Mouse (Mus musculus) embryonic facial prominence, embryonic 14.5 days (tissue): Measurements from ENCODE around the gene Fzr1. TPM values are rescaled to one million over a fixed set of nuclear protein-coding genes. Genes with fewer than 3 reads are reported as not detected.

Source experiments
- ATAC-seq: fragments of 200-750 bp; cut with Nextera tagmentation; 2 replicates; pipeline ENCODE4 v1.8.0; 2017; ENCODE audit warnings: low read depth, moderate number of reproducible peaks, moderate TSS enrichment
- DNase-seq: peaks from one replicate; pipeline ENCODE4 v3.0.0-alpha.2; 2015; ENCODE audit warnings: low spot score
- H3K27ac ChIP-seq: fragments of 300-500 bp; sonication (generic); replicated peaks from 2 replicates; pipeline ENCODE4 v1.5.1; 2014; ENCODE audit warnings: low read depth, mild to moderate bottlenecking, low read length, moderate library complexity
- H3K27me3 ChIP-seq: fragments of 300-500 bp; sonication (generic); replicated peaks from 2 replicates; pipeline ENCODE4 v1.6.1; 2014; ENCODE audit warnings: low read length; ENCODE audit not compliant: control insufficient read depth, insufficient read depth
- H3K36me3 ChIP-seq: fragments of 300-500 bp; sonication (generic); 2 replicates; pipeline ENCODE4 v1.6.1; 2014; ENCODE audit warnings: low read length, mixed read lengths; ENCODE audit not compliant: control insufficient read depth, insufficient read depth
- H3K4me1 ChIP-seq: fragments of 300-500 bp; sonication (generic); 2 replicates; pipeline ENCODE4 v1.6.1; 2014; ENCODE audit warnings: antibody characterized with exemption, low read length; ENCODE audit not compliant: control insufficient read depth, insufficient read depth
- H3K4me2 ChIP-seq: fragments of 300-500 bp; sonication (generic); 2 replicates; pipeline ENCODE4 v1.6.1; 2014; ENCODE audit warnings: low read depth, mild to moderate bottlenecking, low read length, moderate library complexity, mixed read lengths
- H3K4me3 ChIP-seq: fragments of 300-500 bp; sonication (generic); 2 replicates; pipeline ENCODE4 v1.5.1; 2014; ENCODE audit warnings: low read depth, mild to moderate bottlenecking, low read length
- H3K9ac ChIP-seq: fragments of 300-500 bp; sonication (generic); 2 replicates; pipeline ENCODE4 v1.6.1; 2014; ENCODE audit warnings: low read depth, mild to moderate bottlenecking, low read length, moderate library complexity, mixed read lengths
- H3K9me3 ChIP-seq: fragments of 300-500 bp; sonication (generic); 2 replicates; pipeline ENCODE4 v1.6.1; 2016; ENCODE audit warnings: low read length; ENCODE audit not compliant: control insufficient read depth
- whole genome bisulfite sequencing: fragments of 180-500 bp; shearing (Covaris S2); extraction: QIAGEN DNeasy Blood & Tissue Kit; methylation state at CpG from one replicate; pipeline ENCODE4 v1.1.7; 2014; 5-methylcytosine and 5-hydroxymethylcytosine counted together
- polyA plus RNA-seq: library from polyadenylated mRNA; unstranded; fragments of >200 nt; fragmentation: Nextera tagmentation; extraction: Ambion mirVana; gene quantifications from 2 replicates; pipeline ENCODE4 v1.2.1, GENCODE M21; 2014

The Fzr1 gene
- polyA plus RNA-seq, 1 experiment from 2014 or later = 69.5 TPM

GRCm38 (mm10) chr10:81341333-81341949, 36.9 kb downstream of the Fzr1 start:
- WGBS = 37% methylated on average over 16 of the region's 16 CpGs
- Histone ChIP-seq H3K4me1 (no peaks in the 10 kb centered on the region), H3K36me3 (peaks cover 4% of the 10 kb centered on the region), H3K9me3 (no peaks in the 10 kb centered on the region), H3K4me2 (no peak overlapping the region), H3K9ac (no peak overlapping the region), H3K27me3 (peaks cover 47% of the 10 kb centered on the region), H3K27ac (no peak overlapping the region), H3K4me3 (no peak overlapping the region)
- no peak for DNase-seq
- ATAC-seq = no peak

GRCm38 (mm10) chr10:81340551-81341332, 37.6 kb downstream of the Fzr1 start:
- H3K27ac ChIP-seq = no peak overlapping the region
- H3K4me2 ChIP-seq = no peak overlapping the region
- no peaks in the 10 kb centered on the region for H3K9me3 ChIP-seq
- WGBS = 33% methylated on average over 17 of the region's 17 CpGs
- DNase-seq (no peak), ATAC-seq (no peak)
- H3K4me1 ChIP-seq = peaks cover 5% of the 10 kb centered on the region
- no peak overlapping the region for H3K4me3 ChIP-seq
- peaks cover 47% of the 10 kb centered on the region for H3K27me3 ChIP-seq
- no peak overlapping the region for H3K9ac ChIP-seq
- no peaks in the 10 kb centered on the region; the same call in 1 of the 2 replicates for H3K36me3 ChIP-seq

- WGBS = 85% methylated on average over 4 of the region's 4 CpGs
- ATAC-seq (no peak), DNase-seq (no peak)
- Histone ChIP-seq H3K9ac (no peak overlapping the region), H3K27me3 (peaks cover 28% of the 10 kb centered on the region), H3K4me1 (peaks cover 13% of the 10 kb centered on the region), H3K4me3 (no peak overlapping the region), H3K36me3 (no peaks in the 10 kb centered on the region), H3K9me3 (no peaks in the 10 kb centered on the region), H3K27ac (peak overlapping the region; percentile 86), H3K4me2 (no peak overlapping the region)
These were observed 41.8 kb downstream of the Fzr1 start for GRCm38 (mm10) chr10:81336558-81336957.

GRCm38 (mm10) chr10:81335393-81336340, 42.6 kb downstream of the Fzr1 start:
- H3K4me2 ChIP-seq = peak overlapping the region; percentile 8; the same call in 1 of the 2 replicates
- 0 out of 2 replicates have a peak overlapping the region, but pooled peaks have one; percentile 45 for H3K9ac ChIP-seq
- no peak overlapping the region for H3K4me3 ChIP-seq

GRCm38 (mm10) chr10:81334324-81334723, 44.0 kb downstream of the Fzr1 start:
- Histone ChIP-seq H3K27ac (no peak overlapping the region), H3K36me3 (no peaks in the 10 kb centered on the region)

More at GRCm38 (mm10) chr10:81335393-81336340, 42.6 kb downstream of the Fzr1 start:
- WGBS = 35% methylated on average over 14 of the region's 19 CpGs
- peaks cover 24% of the 10 kb centered on the region for H3K27me3 ChIP-seq
- peak; percentile 55 for ATAC-seq
- DNase-seq = peak; percentile 68
- peak overlapping the region; percentile 86 for H3K27ac ChIP-seq
- no peaks in the 10 kb centered on the region for H3K9me3 ChIP-seq
- H3K4me1 ChIP-seq = peaks cover 13% of the 10 kb centered on the region
- H3K36me3 ChIP-seq = no peaks in the 10 kb centered on the region

GRCm38 (mm10) chr10:81332277-81332676, 46.0 kb downstream of the Fzr1 start:
- no peak for ATAC-seq

More at GRCm38 (mm10) chr10:81334324-81334723, 44.0 kb downstream of the Fzr1 start:
- DNase-seq (no peak), ATAC-seq (no peak)
- no peaks in the 10 kb centered on the region for H3K9me3 ChIP-seq
- H3K9ac ChIP-seq = 0 out of 2 replicates have a peak overlapping the region, but pooled peaks have one; percentile 20
- no peak overlapping the region for H3K4me2 ChIP-seq
- peaks cover 24% of the 10 kb centered on the region for H3K4me1 ChIP-seq
- peaks cover 24% of the 10 kb centered on the region for H3K27me3 ChIP-seq
- no peak overlapping the region for H3K4me3 ChIP-seq
- WGBS = 69% methylated on average over 11 of the region's 11 CpGs

GRCm38 (mm10) chr10:81330007-81330406, 48.3 kb downstream of the Fzr1 start:
- Histone ChIP-seq H3K9ac (peak overlapping the region; percentile 44), H3K9me3 (no peaks in the 10 kb centered on the region), H3K4me2 (peak overlapping the region; percentile 34), H3K36me3 (peaks cover 24% of the 10 kb centered on the region), H3K27me3 (peaks cover 18% of the 10 kb centered on the region), H3K4me3 (no peak overlapping the region), H3K4me1 (peaks cover 26% of the 10 kb centered on the region), H3K27ac (peak overlapping the region; percentile 90)
- 38% methylated on average over 4 of the region's 4 CpGs for WGBS
- ATAC-seq (peak; percentile 1; the same call in 1 of the 2 replicates), DNase-seq (peak; percentile 35)

More at GRCm38 (mm10) chr10:81332277-81332676, 46.0 kb downstream of the Fzr1 start:
- Histone ChIP-seq H3K27me3 (peaks cover 18% of the 10 kb centered on the region), H3K4me2 (no peak overlapping the region), H3K4me1 (peaks cover 36% of the 10 kb centered on the region), H3K36me3 (peaks cover under 1% of the 10 kb centered on the region; the same call in 1 of the 2 replicates), H3K4me3 (peak overlapping the region; percentile 5; the same call in 1 of the 2 replicates), H3K9ac (peak overlapping the region; percentile 30; the same call in 1 of the 2 replicates), H3K9me3 (no peaks in the 10 kb centered on the region), H3K27ac (no peak overlapping the region)
- 20% methylated on average over 26 of the region's 29 CpGs for WGBS
- no peak for DNase-seq
